Mouse (Mus musculus): ENCODE measurements at regions not wholly inside any gene's neighbourhood (a gene's known extent, or its start where the extent isn't known, plus 50 kb on each side); places are given as distances from the start of the nearest gene placed in this dataset.

DNA sequence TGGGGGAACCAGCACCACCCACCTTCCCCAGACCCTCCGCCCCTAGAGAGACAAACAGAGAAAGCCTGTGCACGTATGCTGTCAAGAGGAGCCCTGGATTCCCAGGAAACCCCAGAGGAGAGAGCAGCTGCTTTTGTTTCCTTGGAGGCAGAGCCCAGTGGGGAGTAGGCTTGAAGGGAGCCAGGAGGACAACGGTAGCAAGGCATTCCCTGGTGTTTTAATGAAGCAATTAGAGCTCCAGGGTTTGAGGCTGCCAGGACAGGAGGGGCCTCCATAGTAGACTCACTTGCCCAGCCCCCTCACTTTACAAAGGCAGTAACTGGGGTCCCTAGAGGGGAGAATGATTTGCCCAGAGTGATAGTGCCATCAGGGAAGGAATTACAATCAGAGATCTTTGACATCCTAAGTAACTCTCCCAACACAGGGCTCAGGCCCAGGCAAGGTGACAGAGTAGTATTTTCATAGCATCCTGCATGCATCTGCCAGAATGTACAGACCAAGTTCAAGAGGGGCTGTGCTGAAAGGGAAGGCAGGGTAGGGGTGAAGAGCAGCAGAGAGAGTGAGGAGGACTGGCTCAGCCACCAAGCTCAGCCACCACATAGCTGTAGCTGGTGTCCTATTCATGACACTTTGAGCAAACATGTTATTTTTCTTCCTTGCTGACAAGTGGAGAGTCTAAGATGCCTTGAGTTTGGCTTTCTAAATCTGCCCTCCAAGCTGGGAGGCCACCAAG is 389.0 kb downstream of the Nedd1 start:
- no peaks in the 10 kb centered on the region for H3K9me3 ChIP-seq
- H3K9ac ChIP-seq (replicated peaks): no peak overlapping the region
- H3K27me3 ChIP-seq: no peaks in the 10 kb centered on the region
- ATAC-seq (ENCODE audit: insufficient number of reproducible peaks, insufficient read depth, low FRiP score, low TSS enrichment, low read depth): peak; percentile 26; the same call in 1 of the 2 replicates
- no peak overlapping the region for H3K4me3 ChIP-seq (replicated peaks)
- peak overlapping the region; percentile 56; the same call in 1 of the 2 replicates for H3K27ac ChIP-seq
- no peak overlapping the region for H3K4me2 ChIP-seq
- 12% methylated on average over 3 of the region's 3 CpGs for WGBS
- no peaks in the 10 kb centered on the region for H3K36me3 ChIP-seq
- H3K4me1 ChIP-seq (replicated peaks): peaks cover 16% of the 10 kb centered on the region

DNA sequence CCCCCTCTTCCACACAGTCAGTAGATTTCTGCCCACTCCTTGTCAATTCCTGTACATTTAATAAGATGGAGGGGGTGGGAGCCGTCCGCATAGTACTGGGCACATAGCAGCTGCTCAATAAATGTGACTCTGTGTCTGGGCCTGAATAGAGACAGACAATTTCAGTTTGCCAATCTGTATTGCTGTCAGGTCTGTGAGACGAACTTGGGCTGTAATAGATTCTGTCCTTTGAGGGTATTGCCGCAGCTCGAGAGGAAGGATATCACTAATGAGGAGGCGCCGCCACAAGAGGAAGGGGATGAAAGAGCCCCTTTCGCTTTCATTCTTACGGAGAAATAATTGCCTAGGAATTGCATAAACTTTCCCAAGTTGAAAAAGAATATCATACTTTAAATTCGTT is 392.1 kb downstream of the Nedd1 start:
- Histone ChIP-seq H3K27ac (no peak overlapping the region), H3K27me3 (no peaks in the 10 kb centered on the region)
- WGBS: 68% methylated on average over 10 of the region's 10 CpGs

DNA sequence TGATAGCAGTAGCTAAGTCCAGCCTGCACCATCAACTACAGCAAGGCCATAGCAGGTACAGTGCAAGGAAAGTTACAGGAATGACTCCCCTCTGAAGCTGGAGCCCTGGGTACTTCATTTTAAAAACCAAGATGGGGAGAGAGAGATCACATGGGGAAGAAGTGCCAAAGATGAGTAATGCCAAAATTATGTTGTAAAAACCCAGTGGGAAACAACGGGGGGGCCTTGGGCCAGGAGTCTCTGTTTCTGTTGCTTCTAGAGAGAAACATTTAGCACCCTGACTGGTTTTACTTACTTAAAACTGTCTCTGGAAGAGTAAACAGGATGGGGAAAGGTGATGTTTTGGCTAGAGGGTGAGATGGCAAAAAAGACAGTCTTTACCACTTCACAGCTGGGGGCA is 392.6 kb downstream of the Nedd1 start:
- Histone ChIP-seq H3K4me1 (replicated peaks) (peaks cover 16% of the 10 kb centered on the region), H3K4me3 (replicated peaks) (no peak overlapping the region), H3K27me3 (no peaks in the 10 kb centered on the region), H3K9ac (replicated peaks) (no peak overlapping the region), H3K9me3 (no peaks in the 10 kb centered on the region), H3K4me2 (no peak overlapping the region), H3K27ac (no peak overlapping the region), H3K36me3 (no peaks in the 10 kb centered on the region)
- ATAC-seq (ENCODE audit: insufficient number of reproducible peaks, insufficient read depth, low FRiP score, low TSS enrichment, low read depth): no peak
- WGBS: 58% methylated on average over 1 of the region's 1 CpGs

More for the DNA sequence above, 392.1 kb downstream of the Nedd1 start:
- Histone ChIP-seq H3K4me1 (replicated peaks) (peaks cover 16% of the 10 kb centered on the region), H3K9ac (replicated peaks) (no peak overlapping the region), H3K9me3 (no peaks in the 10 kb centered on the region), H3K36me3 (no peaks in the 10 kb centered on the region), H3K4me2 (no peak overlapping the region), H3K4me3 (replicated peaks) (no peak overlapping the region)
- no peak for ATAC-seq (ENCODE audit: insufficient number of reproducible peaks, insufficient read depth, low FRiP score, low TSS enrichment, low read depth)

DNA sequence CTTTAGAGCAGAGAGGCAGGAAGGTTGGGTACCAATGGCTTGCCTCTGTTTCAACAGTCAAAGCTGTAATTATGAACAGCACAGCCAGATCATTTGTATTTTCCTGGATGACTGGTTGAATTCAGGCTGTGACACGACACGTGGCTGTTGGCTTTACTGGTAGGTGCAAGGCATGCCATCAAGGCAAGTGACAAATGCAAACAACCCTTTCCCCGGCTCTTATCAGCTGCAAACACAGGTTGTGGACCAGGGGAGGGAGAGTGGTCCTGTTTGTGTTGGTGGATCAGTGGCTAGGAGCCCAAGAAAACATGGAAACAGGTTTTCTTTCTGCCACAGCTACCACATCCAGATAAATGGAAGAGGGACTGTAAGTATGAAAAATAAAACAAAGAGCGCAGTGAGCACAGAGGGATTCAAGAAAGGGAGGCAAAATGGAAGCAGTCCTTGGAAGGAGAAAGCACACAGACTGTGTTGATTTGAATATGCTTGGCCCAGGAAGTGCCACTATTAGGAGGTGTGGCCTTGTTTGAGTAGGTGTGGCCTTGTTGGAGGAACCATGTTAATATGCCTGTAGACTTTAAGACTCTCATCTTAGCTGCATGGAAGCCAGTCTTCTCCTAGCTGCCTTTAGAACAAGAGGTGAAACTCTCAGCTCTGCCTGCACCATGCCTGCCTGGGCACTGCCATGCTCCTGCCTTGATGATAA is 396.8 kb downstream of the Nedd1 start:
- ATAC-seq (ENCODE audit: insufficient number of reproducible peaks, insufficient read depth, low FRiP score, low TSS enrichment, low read depth): no peak
- 62% methylated on average over 4 of the region's 4 CpGs for WGBS
- H3K9ac ChIP-seq (replicated peaks): no peak overlapping the region
- no peak overlapping the region for H3K4me2 ChIP-seq
- no peak overlapping the region for H3K27ac ChIP-seq
- no peaks in the 10 kb centered on the region for H3K27me3 ChIP-seq
- no peaks in the 10 kb centered on the region for H3K4me1 ChIP-seq (replicated peaks)
- no peak overlapping the region for H3K4me3 ChIP-seq (replicated peaks)
- no peaks in the 10 kb centered on the region for H3K36me3 ChIP-seq
- no peaks in the 10 kb centered on the region for H3K9me3 ChIP-seq

DNA sequence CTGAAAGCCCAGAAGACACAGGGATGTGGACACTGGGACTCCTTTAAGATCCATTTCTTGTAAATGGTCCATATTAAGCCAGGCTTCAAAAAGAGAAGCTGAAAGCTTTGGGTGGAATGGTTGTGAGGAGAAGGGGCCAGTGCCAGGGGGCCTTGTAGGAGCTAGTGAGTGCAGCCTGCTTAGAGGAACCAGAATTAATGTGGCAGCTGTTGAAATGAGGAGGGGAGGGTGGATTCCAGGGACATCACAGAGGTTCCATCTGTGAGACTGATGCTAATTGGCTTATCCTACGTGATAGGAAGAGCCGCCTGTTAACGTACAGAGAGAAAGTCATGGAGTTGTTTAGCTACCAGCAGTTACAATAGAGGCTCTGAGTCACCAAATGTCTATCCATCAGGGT is 407.6 kb downstream of the Nedd1 start:
- Histone ChIP-seq H3K9ac (replicated peaks) (no peak overlapping the region), H3K27ac (no peak overlapping the region), H3K4me1 (replicated peaks) (no peaks in the 10 kb centered on the region), H3K9me3 (no peaks in the 10 kb centered on the region), H3K4me3 (replicated peaks) (no peak overlapping the region), H3K27me3 (no peaks in the 10 kb centered on the region; the same call in 1 of the 2 replicates), H3K36me3 (no peaks in the 10 kb centered on the region), H3K4me2 (no peak overlapping the region)
- 49% methylated on average over 3 of the region's 3 CpGs for WGBS
- ATAC-seq (ENCODE audit: insufficient number of reproducible peaks, insufficient read depth, low FRiP score, low TSS enrichment, low read depth): no peak

DNA sequence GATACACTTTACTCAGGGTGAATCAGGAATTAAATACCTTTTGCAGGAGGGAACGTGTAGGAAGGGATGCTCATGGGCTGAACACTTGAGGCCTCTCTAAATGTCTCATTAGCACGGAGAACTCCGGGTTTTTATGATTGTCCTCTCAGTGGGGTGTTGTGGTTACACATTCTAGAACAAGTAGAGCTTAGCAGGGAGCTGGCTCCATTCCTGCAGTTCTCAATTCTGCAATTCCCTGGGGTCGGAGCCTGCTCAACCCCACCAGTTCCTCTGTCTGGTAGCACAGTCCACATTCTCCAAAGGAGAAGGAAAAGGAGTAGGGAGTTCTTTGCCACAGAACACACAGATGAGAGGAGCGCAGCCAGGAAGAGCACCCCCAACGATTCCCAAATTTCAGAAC is 409.9 kb downstream of the Nedd1 start:
- no peak for ATAC-seq (ENCODE audit: insufficient number of reproducible peaks, insufficient read depth, low FRiP score, low TSS enrichment, low read depth)
- no peak overlapping the region for H3K9ac ChIP-seq (replicated peaks)
- no peak overlapping the region for H3K27ac ChIP-seq
- no peaks in the 10 kb centered on the region; the same call in 1 of the 2 replicates for H3K27me3 ChIP-seq
- no peak overlapping the region for H3K4me3 ChIP-seq (replicated peaks)
- WGBS: 65% methylated on average over 6 of the region's 6 CpGs
- H3K9me3 ChIP-seq: no peaks in the 10 kb centered on the region
- no peaks in the 10 kb centered on the region for H3K4me1 ChIP-seq (replicated peaks)
- H3K4me2 ChIP-seq: no peak overlapping the region
- no peaks in the 10 kb centered on the region for H3K36me3 ChIP-seq

DNA sequence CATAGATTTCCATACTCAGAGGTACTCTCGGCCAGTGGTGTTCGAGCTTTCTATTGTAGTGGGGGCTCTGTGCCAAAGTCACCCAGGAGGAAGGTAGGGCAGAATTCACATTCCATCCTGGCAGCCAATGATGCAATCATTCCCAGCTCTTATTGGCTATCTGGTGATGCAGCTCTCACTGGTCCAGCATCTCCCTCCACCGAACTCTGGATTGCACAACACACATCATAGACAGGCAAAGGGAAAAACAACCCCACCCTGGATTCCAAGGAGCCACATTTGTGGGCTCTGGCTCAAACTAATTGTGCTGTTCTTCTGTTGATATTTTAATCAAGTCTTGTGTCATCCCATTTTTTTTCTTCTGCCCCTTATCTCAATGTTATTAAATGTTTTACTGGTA is 413.6 kb downstream of the Nedd1 start:
- Histone ChIP-seq H3K27me3 (no peaks in the 10 kb centered on the region; the same call in 1 of the 2 replicates), H3K4me3 (replicated peaks) (no peak overlapping the region), H3K27ac (no peak overlapping the region), H3K9ac (replicated peaks) (no peak overlapping the region), H3K9me3 (no peaks in the 10 kb centered on the region), H3K4me1 (replicated peaks) (no peaks in the 10 kb centered on the region), H3K4me2 (no peak overlapping the region), H3K36me3 (no peaks in the 10 kb centered on the region)
- no peak for ATAC-seq (ENCODE audit: insufficient number of reproducible peaks, insufficient read depth, low FRiP score, low TSS enrichment, low read depth)
- 98% methylated on average over 3 of the region's 3 CpGs for WGBS

DNA sequence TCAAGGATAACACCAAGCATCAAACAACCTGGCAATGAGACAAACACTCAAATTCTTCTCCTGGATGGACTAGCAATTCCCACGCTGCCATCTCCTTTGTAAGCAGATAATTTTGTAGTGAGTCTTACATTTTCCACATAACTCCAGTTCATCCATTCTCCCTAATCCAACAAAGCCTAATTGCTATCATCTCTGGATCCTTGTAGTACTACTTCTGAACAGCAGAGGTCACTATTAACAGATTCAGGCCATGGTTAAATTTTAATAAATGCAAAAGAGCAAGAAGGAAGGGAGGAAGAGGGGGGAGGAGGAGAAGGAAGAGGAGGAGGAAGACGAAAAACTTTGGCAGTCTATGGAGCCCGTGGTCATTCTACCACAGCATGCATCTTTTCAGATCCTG is 414.4 kb downstream of the Nedd1 start:
- no peak overlapping the region for H3K4me2 ChIP-seq
- no peak overlapping the region for H3K4me3 ChIP-seq (replicated peaks)
- no peaks in the 10 kb centered on the region for H3K4me1 ChIP-seq (replicated peaks)
- no peak for ATAC-seq (ENCODE audit: insufficient number of reproducible peaks, insufficient read depth, low FRiP score, low TSS enrichment, low read depth)
- 58% methylated on average over 3 of the region's 3 CpGs for WGBS
- no peak overlapping the region for H3K27ac ChIP-seq
- H3K36me3 ChIP-seq: no peaks in the 10 kb centered on the region
- H3K9ac ChIP-seq (replicated peaks): no peak overlapping the region
- no peaks in the 10 kb centered on the region for H3K9me3 ChIP-seq
- H3K27me3 ChIP-seq: no peaks in the 10 kb centered on the region; the same call in 1 of the 2 replicates

DNA sequence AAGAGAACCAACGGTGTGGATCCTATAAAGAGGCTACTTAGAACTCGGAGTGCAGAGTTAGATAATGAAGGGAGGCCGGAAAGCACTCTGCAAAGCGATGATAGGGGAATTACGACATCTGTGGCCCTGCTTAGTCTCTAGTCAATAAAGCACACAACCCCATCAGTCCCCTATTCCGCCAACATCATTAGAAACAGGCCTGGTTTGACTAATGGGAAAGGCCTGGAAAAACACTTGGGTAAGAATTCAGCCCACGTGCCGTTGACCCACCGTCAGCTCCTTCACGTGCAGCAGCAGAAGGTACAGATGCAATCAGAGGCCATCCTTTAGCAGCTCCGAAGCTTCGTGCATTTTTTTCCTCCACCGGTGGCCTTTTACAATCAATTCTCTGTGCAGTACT is 423.5 kb downstream of the Nedd1 start:
- 24% methylated on average over 13 of the region's 13 CpGs for WGBS
- Histone ChIP-seq H3K4me3 (replicated peaks) (no peak overlapping the region), H3K9ac (replicated peaks) (no peak overlapping the region), H3K9me3 (no peaks in the 10 kb centered on the region), H3K36me3 (no peaks in the 10 kb centered on the region), H3K4me2 (no peak overlapping the region), H3K27me3 (no peaks in the 10 kb centered on the region), H3K4me1 (replicated peaks) (peaks cover 21% of the 10 kb centered on the region; the same call in 1 of the 2 replicates), H3K27ac (no peak overlapping the region)
- no peak; the same call in 1 of the 2 replicates for ATAC-seq (ENCODE audit: insufficient number of reproducible peaks, insufficient read depth, low FRiP score, low TSS enrichment, low read depth)

DNA sequence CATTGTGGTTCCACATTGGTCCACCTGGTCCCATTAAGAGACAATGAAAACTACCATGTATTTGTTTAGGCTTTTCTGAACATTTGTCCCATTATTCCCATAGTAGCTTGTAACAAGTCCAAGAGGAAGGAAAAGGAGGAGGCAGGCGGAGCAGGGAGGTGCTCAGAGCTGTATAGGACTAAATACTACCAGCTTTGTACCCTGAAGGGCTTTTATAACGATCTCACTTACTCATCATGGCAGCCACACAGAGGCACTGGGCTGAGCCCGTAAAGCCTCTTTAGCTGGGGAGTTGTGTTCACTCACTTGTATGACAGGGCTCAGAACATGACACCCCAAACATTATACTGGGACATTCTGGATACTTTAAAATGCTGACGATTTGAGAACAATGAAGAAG is 425.4 kb downstream of the Nedd1 start:
- 56% methylated on average over 4 of the region's 4 CpGs for WGBS
- Histone ChIP-seq H3K9ac (replicated peaks) (no peak overlapping the region), H3K4me2 (no peak overlapping the region), H3K9me3 (no peaks in the 10 kb centered on the region), H3K4me3 (replicated peaks) (no peak overlapping the region), H3K27ac (no peak overlapping the region), H3K4me1 (replicated peaks) (peaks cover 21% of the 10 kb centered on the region; the same call in 1 of the 2 replicates), H3K36me3 (no peaks in the 10 kb centered on the region), H3K27me3 (no peaks in the 10 kb centered on the region)
- no peak for ATAC-seq (ENCODE audit: insufficient number of reproducible peaks, insufficient read depth, low FRiP score, low TSS enrichment, low read depth)

DNA sequence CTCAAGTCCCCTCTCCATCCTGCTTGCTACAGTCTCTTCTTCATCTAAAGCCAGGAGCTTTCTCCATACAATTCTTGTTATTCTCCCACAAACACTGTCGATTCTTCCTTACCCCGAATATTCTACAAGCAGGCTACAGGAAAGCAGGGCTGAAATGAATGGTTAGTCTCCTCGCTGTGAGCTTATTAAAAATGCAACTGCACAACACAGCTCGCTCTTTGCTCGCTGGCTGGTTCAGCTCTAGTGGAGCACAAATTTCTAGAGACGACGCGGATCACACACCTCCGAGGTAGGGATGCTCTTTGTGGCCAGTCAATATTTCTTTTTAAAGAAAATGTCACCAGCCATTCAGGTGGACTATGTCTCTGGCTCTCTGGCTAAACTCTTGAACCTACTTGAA is 425.9 kb downstream of the Nedd1 start:
- Histone ChIP-seq H3K4me2 (no peak overlapping the region), H3K36me3 (no peaks in the 10 kb centered on the region), H3K9me3 (no peaks in the 10 kb centered on the region), H3K27ac (no peak overlapping the region), H3K27me3 (no peaks in the 10 kb centered on the region), H3K4me1 (replicated peaks) (peaks cover 21% of the 10 kb centered on the region; the same call in 1 of the 2 replicates), H3K9ac (replicated peaks) (no peak overlapping the region), H3K4me3 (replicated peaks) (no peak overlapping the region)
- WGBS: 86% methylated on average over 9 of the region's 9 CpGs
- no peak for ATAC-seq (ENCODE audit: insufficient number of reproducible peaks, insufficient read depth, low FRiP score, low TSS enrichment, low read depth)

Measured in limb, embryonic 12.5 days (tissue).